Mouse (Mus musculus) myocyte (in vitro differentiated cells): Measurements from ENCODE around the gene Pnpla2.

Experiments used
- CEBPB ChIP-seq: IDR thresholded peaks from 2 replicates; pipeline ENCODE4 v1.6.1; 2011; ENCODE audit warnings: mild to moderate bottlenecking, moderate library complexity; ENCODE audit not compliant: poor library complexity, insufficient read depth, severe bottlenecking
- E2F4 ChIP-seq: IDR thresholded peaks from one replicate; pipeline ENCODE4 v1.6.1; 2011; ENCODE audit warnings: mild to moderate bottlenecking, control low read depth, moderate library complexity; ENCODE audit not compliant: insufficient read depth
- MAX ChIP-seq: IDR thresholded peaks from one replicate; pipeline ENCODE4 v1.6.1; 2011; ENCODE audit warnings: low read depth, mild to moderate bottlenecking, control low read depth
- MYOD1 ChIP-seq, 3 experiments: IDR thresholded peaks; one replicate each; pipeline ENCODE4 v1.6.1; 2011; ENCODE audit warnings: control low read depth in 2 of 3, low read depth in 2 of 3, mild to moderate bottlenecking in 2 of 3, moderate library complexity in 1 of 3; ENCODE audit not compliant: insufficient read length in 2 of 3, control insufficient read depth in 1 of 3
- MYOG ChIP-seq, 3 experiments: IDR thresholded peaks; one replicate each; pipeline ENCODE4 v1.6.1; 2011; ENCODE audit warnings: control low read depth in 2 of 3, low read depth in 2 of 3, mild to moderate bottlenecking in 2 of 3; ENCODE audit not compliant: insufficient read length in 2 of 3, control insufficient read depth in 1 of 3, insufficient read depth in 1 of 3
- POLR2A ChIP-seq: IDR thresholded peaks from one replicate; pipeline ENCODE4 v1.6.1; 2011; ENCODE audit warnings: low read depth, mild to moderate bottlenecking, control low read depth, moderate library complexity; ENCODE audit not compliant: insufficient read length
- POLR2AphosphoS2 ChIP-seq: IDR thresholded peaks from one replicate; pipeline ENCODE4 v1.6.1; 2011; ENCODE audit warnings: low read depth, control low read depth; ENCODE audit not compliant: insufficient read length
- REST ChIP-seq: IDR thresholded peaks from one replicate; pipeline ENCODE4 v1.6.1; 2011; ENCODE audit warnings: mild to moderate bottlenecking, control low read depth, moderate library complexity; ENCODE audit not compliant: insufficient read depth, insufficient read length
- SRF ChIP-seq: IDR thresholded peaks from one replicate; pipeline ENCODE4 v1.6.1; 2011; ENCODE audit warnings: low read depth; ENCODE audit not compliant: control insufficient read depth, insufficient read length
- TCF12 ChIP-seq: IDR thresholded peaks from one replicate; pipeline ENCODE4 v1.6.1; 2011; ENCODE audit warnings: mild to moderate bottlenecking, control low read depth; ENCODE audit not compliant: poor library complexity, insufficient read depth, severe bottlenecking
- TCF3 ChIP-seq: IDR thresholded peaks from one replicate; pipeline ENCODE4 v1.6.1; 2011; ENCODE audit warnings: low read depth, control low read depth; ENCODE audit not compliant: insufficient read length
- USF1 ChIP-seq: IDR thresholded peaks from one replicate; pipeline ENCODE4 v1.6.1; 2011; ENCODE audit warnings: low read depth, mild to moderate bottlenecking, control low read depth, moderate library complexity

DNA sequence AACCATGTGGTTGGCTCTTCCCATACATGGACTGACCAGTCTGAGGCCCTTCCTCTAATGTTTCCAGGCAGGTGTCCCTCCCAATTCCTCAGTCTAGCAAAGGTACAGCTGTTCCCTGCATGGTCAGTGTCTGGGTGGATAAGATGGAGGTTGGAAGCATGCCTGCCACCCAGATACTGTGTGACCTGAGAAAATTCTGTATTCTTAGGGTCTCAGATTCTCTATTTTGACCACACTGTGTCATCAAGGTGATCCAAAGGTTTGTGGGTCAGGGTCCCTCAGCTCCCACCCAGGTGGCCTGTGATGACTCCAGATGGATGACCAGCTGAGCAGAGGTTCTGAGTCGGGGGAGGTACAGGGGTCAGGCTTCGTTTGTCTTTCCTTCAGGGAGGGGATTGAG, 30.2 kb downstream of the Pnpla2 start:
- TF ChIP-seq TCF12 (no peak), REST (no peak), POLR2A (no peak), POLR2AphosphoS2 (no peak), USF1 (no peak), E2F4 (no peak), TCF3 (no peak), CEBPB (no peak), MYOG (IDR thresholded peaks at IDR 0.05; ENCODE audit: control insufficient read depth in 1 of 3, insufficient read depth in 1 of 3, insufficient read length in 2 of 3, low read depth in 2 of 3) (no peak), MAX (no peak), MYOD1 (IDR thresholded peaks at IDR 0.05; ENCODE audit: control insufficient read depth in 1 of 3, insufficient read length in 2 of 3, low read depth in 2 of 3) (no peak), SRF (no peak)
